Mouse (Mus musculus) heart, embryonic 14.5 days (tissue): ENCODE data around the gene Oxct1. TPM values are rescaled to one million over a fixed set of nuclear protein-coding genes. Genes with fewer than 3 reads are reported as not detected.

Experiments
- ATAC-seq: fragments of 200-750 bp; cut with Nextera tagmentation; 2 replicates; pipeline ENCODE4 v1.8.0; 2017; ENCODE audit warnings: low read depth, moderate TSS enrichment; ENCODE audit not compliant: insufficient number of reproducible peaks, insufficient read depth, low FRiP score
- H3K27ac ChIP-seq, 2 experiments: fragments of 200-500 bp in 1 of 2; fragments of 300-500 bp in 1 of 2; sonication (generic) in 1 of 2; replicated peaks in 1 of 2; 2 replicates each; pipeline ENCODE4 v1.5.1; 2012 to 2014; ENCODE audit warnings: low read depth in 2 of 2, low read length in 2 of 2, control low read depth in 1 of 2, mild to moderate bottlenecking in 1 of 2, mixed read lengths in 1 of 2; ENCODE audit not compliant: control insufficient read depth in 1 of 2, insufficient read depth in 1 of 2
- H3K27me3 ChIP-seq: fragments of 300-500 bp; sonication (generic); 2 replicates; pipeline ENCODE4 v1.6.1; 2014; ENCODE audit warnings: mild to moderate bottlenecking, low read length, control low read depth; ENCODE audit not compliant: control insufficient read depth, insufficient read depth
- H3K36me3 ChIP-seq: fragments of 300-500 bp; sonication (generic); 2 replicates; pipeline ENCODE4 v1.6.1; 2014; ENCODE audit warnings: mild to moderate bottlenecking, control low read depth, low read length, mixed read lengths; ENCODE audit not compliant: control insufficient read depth, insufficient read depth
- H3K4me1 ChIP-seq, 2 experiments: fragments of 200-500 bp in 1 of 2; fragments of 300-500 bp in 1 of 2; sonication (generic) in 1 of 2; 2 replicates each; pipeline ENCODE4 v1.6.1; 2012 to 2014; ENCODE audit warnings: low read length in 2 of 2, control low read depth in 1 of 2, mixed read lengths in 1 of 2; ENCODE audit not compliant: control insufficient read depth in 2 of 2, insufficient read depth in 2 of 2
- H3K4me2 ChIP-seq: fragments of 300-500 bp; sonication (generic); 2 replicates; pipeline ENCODE4 v1.6.1; 2014; ENCODE audit warnings: mild to moderate bottlenecking, low read length
- H3K4me3 ChIP-seq, 2 experiments: fragments of 200-500 bp in 1 of 2; fragments of 300-500 bp in 1 of 2; sonication (generic) in 1 of 2; 2 replicates each; pipeline ENCODE4 v1.5.1; 2012 to 2014; ENCODE audit warnings: low read length in 2 of 2, mild to moderate bottlenecking in 2 of 2, control low read depth in 1 of 2, low read depth in 1 of 2, moderate library complexity in 1 of 2; ENCODE audit not compliant: control insufficient read depth in 1 of 2, insufficient read depth in 1 of 2
- H3K9ac ChIP-seq: fragments of 300-500 bp; sonication (generic); 2 replicates; pipeline ENCODE4 v1.6.1; 2014; ENCODE audit warnings: mild to moderate bottlenecking, low read length
- H3K9me3 ChIP-seq: fragments of 300-500 bp; sonication (generic); 2 replicates; pipeline ENCODE4 v1.6.1; 2016; ENCODE audit warnings: low read length, control low read depth; ENCODE audit not compliant: control insufficient read depth
- WGBS: fragments of 180-500 bp; shearing (Covaris S2); extraction: QIAGEN DNeasy Blood & Tissue Kit; methylation state at CpG from one replicate; pipeline ENCODE4 v1.1.7; 2014; 5-methylcytosine and 5-hydroxymethylcytosine counted together
- polyA plus RNA-seq: library from polyadenylated mRNA; unstranded; fragments of >200 nt; fragmentation: Nextera tagmentation; extraction: Ambion mirVana; gene quantifications from 2 replicates; pipeline ENCODE4 v1.2.1, GENCODE M21; 2014

The Oxct1 gene
- polyA plus RNA-seq = 317 and 327 TPM in 2 replicates

GRCm38 (mm10) chr15:4026231-4026773 lies at the start of gene Oxct1:
Gene Oxct1, plus strand, starts transcription at chr15:4026383.
- H3K4me2 ChIP-seq = peak within 1 kb of the TSS; percentile 82
- peak; percentile 89 for ATAC-seq
- under 1% methylated on average over 45 of the region's 45 CpGs for WGBS

GRCm38 (mm10) chr15:3978279-3978678 lies 47.9 kb upstream of the Oxct1 start:
- no peak for ATAC-seq
- peak overlapping the region; percentile 68; the same call in 1 of the 2 replicates for H3K4me2 ChIP-seq
- 91% methylated on average over 2 of the region's 2 CpGs for WGBS
- H3K36me3 ChIP-seq = peaks cover 30% of the 10 kb centered on the region
- H3K9ac ChIP-seq = no peak overlapping the region
- no peaks in the 10 kb centered on the region for H3K9me3 ChIP-seq
- no peaks in the 10 kb centered on the region for H3K27me3 ChIP-seq
- H3K27ac ChIP-seq = no peak overlapping the region
- peak overlapping the region in 1 of 2 experiments; percentile 63; a peak in 1 of 4 replicates for H3K4me3 ChIP-seq
- peaks cover 0 to 7% of the 10 kb centered on the region in 2 experiments; a peak in 1 of 4 replicates for H3K4me1 ChIP-seq

More at GRCm38 (mm10) chr15:4026231-4026773, at the start of gene Oxct1:
- Histone ChIP-seq H3K9me3 (no peaks in the 10 kb centered on the region), H3K4me1 (peaks cover 13 to 14% of the 10 kb centered on the region in 2 experiments), H3K27ac (peak within 1 kb of the TSS; percentile 98 to 99), H3K27me3 (no peaks in the 10 kb centered on the region), H3K36me3 (no peaks in the 10 kb centered on the region), H3K4me3 (peak within 1 kb of the TSS; percentile 77 to 90), H3K9ac (peak within 1 kb of the TSS; percentile 90)

GRCm38 (mm10) chr15:3979061-3979848 lies 46.9 kb upstream of the Oxct1 start, which contains the start of gene Fbxo4:
Gene Fbxo4, minus strand, starts transcription at chr15:3979573.
- ATAC-seq = peak; percentile 94
- Histone ChIP-seq H3K4me2 (peak within 1 kb of the TSS; percentile 68), H3K9me3 (no peaks in the 10 kb centered on the region), H3K4me1 (peaks cover 0 to 7% of the 10 kb centered on the region in 2 experiments; a peak in 1 of 4 replicates), H3K4me3 (peak within 1 kb of the TSS; percentile 63 to 68), H3K36me3 (peaks cover 37% of the 10 kb centered on the region), H3K9ac (peak within 1 kb of the TSS; percentile 89), H3K27me3 (no peaks in the 10 kb centered on the region), H3K27ac (peak within 1 kb of the TSS; percentile 95 to 98)
- WGBS = under 1% methylated on average over 61 of the region's 61 CpGs

GRCm38 (mm10) chr15:3979871-3980270 lies 46.3 kb upstream of the Oxct1 start:
- no peak for ATAC-seq
- Histone ChIP-seq H3K27ac (peak overlapping the region; percentile 95 to 98), H3K9me3 (no peaks in the 10 kb centered on the region), H3K4me1 (peaks cover 0 to 7% of the 10 kb centered on the region in 2 experiments; a peak in 1 of 4 replicates), H3K27me3 (no peaks in the 10 kb centered on the region), H3K36me3 (peaks cover 38% of the 10 kb centered on the region), H3K9ac (peak overlapping the region; percentile 89), H3K4me3 (peak overlapping the region in 1 of 2 experiments; percentile 63; a peak in 2 of 4 replicates), H3K4me2 (peak overlapping the region; percentile 68)
- WGBS = 71% methylated on average over 3 of the region's 3 CpGs

GRCm38 (mm10) chr15:3982732-3983131 lies 43.5 kb upstream of the Oxct1 start:
- Histone ChIP-seq H3K27ac (no peak overlapping the region), H3K4me3 (no peak overlapping the region), H3K4me2 (no peak overlapping the region), H3K27me3 (no peaks in the 10 kb centered on the region), H3K36me3 (peaks cover 57% of the 10 kb centered on the region), H3K9me3 (no peaks in the 10 kb centered on the region), H3K9ac (no peak overlapping the region), H3K4me1 (peaks cover 0 to 7% of the 10 kb centered on the region in 2 experiments; a peak in 1 of 4 replicates)
- 92% methylated on average over 5 of the region's 5 CpGs for WGBS
- no peak for ATAC-seq

GRCm38 (mm10) chr15:3984876-3985275 lies 41.3 kb upstream of the Oxct1 start:
- Histone ChIP-seq H3K36me3 (peaks cover 76% of the 10 kb centered on the region), H3K27ac (no peak overlapping the region), H3K9ac (no peak overlapping the region), H3K4me1 (peaks cover 0 to 3% of the 10 kb centered on the region in 2 experiments; a peak in 1 of 4 replicates), H3K9me3 (no peaks in the 10 kb centered on the region), H3K4me3 (no peak overlapping the region), H3K4me2 (no peak overlapping the region), H3K27me3 (no peaks in the 10 kb centered on the region)
- no peak for ATAC-seq
- WGBS = 87% methylated on average over 2 of the region's 2 CpGs

- WGBS = 65% methylated on average over 2 of the region's 2 CpGs
- Histone ChIP-seq H3K27me3 (no peaks in the 10 kb centered on the region), H3K36me3 (peaks cover 85% of the 10 kb centered on the region), H3K9me3 (no peaks in the 10 kb centered on the region), H3K27ac (no peak overlapping the region), H3K4me2 (no peak overlapping the region), H3K4me1 (no peaks in the 10 kb centered on the region), H3K9ac (no peak overlapping the region), H3K4me3 (no peak overlapping the region)
- ATAC-seq = no peak
Measured at GRCm38 (mm10) chr15:3987981-3988380, 38.2 kb upstream of the Oxct1 start.
